Mouse (Mus musculus): ENCODE measurements at regions not wholly inside any gene's neighbourhood (a gene's known extent, or its start where the extent isn't known, plus 50 kb on each side); places are given as distances from the start of the nearest gene placed in this dataset.

GRCm38 (mm10) chr2:148148272-148148671, 101.5 kb upstream of the Foxa2 start:
- no peak overlapping the region for H3K4me2 ChIP-seq (replicated peaks; ENCODE audit: low read depth, low read length)
- no peaks in the 10 kb centered on the region for H3K4me1 ChIP-seq (ENCODE audit: insufficient read depth, low read depth, low read length)
- no peak overlapping the region for H3K27ac ChIP-seq (ENCODE audit: low read length)
- no peaks in the 10 kb centered on the region for H3K9me3 ChIP-seq (ENCODE audit: low read length)
- ATAC-seq (peak; percentile 59), DNase-seq (ENCODE audit: low spot score) (peak; percentile 29)
- no peak for TF ChIP-seq CTCF (IDR thresholded peaks at IDR 0.05)
- TF ChIP-seq EP300 (IDR thresholded peaks at IDR 0.05) = no peak
- no peaks in the 10 kb centered on the region for H3K27me3 ChIP-seq (replicated peaks; ENCODE audit: insufficient read depth, low read length)
- H3K36me3 ChIP-seq (ENCODE audit: insufficient read depth, low read length) = no peaks in the 10 kb centered on the region
- H3K9ac ChIP-seq (replicated peaks; ENCODE audit: low read depth) = no peak overlapping the region
- no peak overlapping the region for H3K4me3 ChIP-seq (ENCODE audit: low read depth, low read length)

GRCm38 (mm10) chr2:148149426-148149825, 102.7 kb upstream of the Foxa2 start:
- Histone ChIP-seq H3K9ac (replicated peaks; ENCODE audit: low read depth) (no peak overlapping the region), H3K4me3 (ENCODE audit: low read depth, low read length) (no peak overlapping the region), H3K27ac (ENCODE audit: low read length) (no peak overlapping the region), H3K4me2 (replicated peaks; ENCODE audit: low read depth, low read length) (no peak overlapping the region), H3K9me3 (ENCODE audit: low read length) (no peaks in the 10 kb centered on the region), H3K27me3 (replicated peaks; ENCODE audit: insufficient read depth, low read length) (no peaks in the 10 kb centered on the region), H3K36me3 (ENCODE audit: insufficient read depth, low read length) (no peaks in the 10 kb centered on the region), H3K4me1 (ENCODE audit: insufficient read depth, low read depth, low read length) (no peaks in the 10 kb centered on the region)
- WGBS = 52% methylated on average over 1 of the region's 1 CpGs
- ATAC-seq (peak; percentile 58), DNase-seq (ENCODE audit: low spot score) (peak; percentile 37)
- no peak for TF ChIP-seq CTCF (IDR thresholded peaks at IDR 0.05)
- peak; percentile 90 for TF ChIP-seq EP300 (IDR thresholded peaks at IDR 0.05)

GRCm38 (mm10) chr2:148153513-148154271, 106.9 kb upstream of the Foxa2 start:
- H3K27ac ChIP-seq (ENCODE audit: low read length) = no peak overlapping the region

GRCm38 (mm10) chr2:148156122-148156521, 109.4 kb upstream of the Foxa2 start:
- no peak for TF ChIP-seq EP300 (IDR thresholded peaks at IDR 0.05)
- TF ChIP-seq CTCF (IDR thresholded peaks at IDR 0.05) = no peak
- Histone ChIP-seq H3K27me3 (replicated peaks; ENCODE audit: insufficient read depth, low read length) (no peaks in the 10 kb centered on the region), H3K9me3 (ENCODE audit: low read length) (no peaks in the 10 kb centered on the region), H3K27ac (ENCODE audit: low read length) (no peak overlapping the region), H3K36me3 (ENCODE audit: insufficient read depth, low read length) (no peaks in the 10 kb centered on the region), H3K9ac (replicated peaks; ENCODE audit: low read depth) (no peak overlapping the region), H3K4me3 (ENCODE audit: low read depth, low read length) (no peak overlapping the region), H3K4me1 (ENCODE audit: insufficient read depth, low read depth, low read length) (no peaks in the 10 kb centered on the region), H3K4me2 (replicated peaks; ENCODE audit: low read depth, low read length) (no peak overlapping the region)
- DNase-seq (ENCODE audit: low spot score) (no peak), ATAC-seq (no peak)
- WGBS = 59% methylated on average over 2 of the region's 2 CpGs

More at GRCm38 (mm10) chr2:148153513-148154271, 106.9 kb upstream of the Foxa2 start:
- H3K36me3 ChIP-seq (ENCODE audit: insufficient read depth, low read length) = no peaks in the 10 kb centered on the region
- no peak overlapping the region for H3K4me3 ChIP-seq (ENCODE audit: low read depth, low read length)
- peak; percentile 81 for ATAC-seq
- WGBS = 57% methylated on average over 6 of the region's 6 CpGs
- H3K4me1 ChIP-seq (ENCODE audit: insufficient read depth, low read depth, low read length) = no peaks in the 10 kb centered on the region
- H3K9me3 ChIP-seq (ENCODE audit: low read length) = no peaks in the 10 kb centered on the region
- H3K27me3 ChIP-seq (replicated peaks; ENCODE audit: insufficient read depth, low read length) = no peaks in the 10 kb centered on the region
- peak; percentile 69 for TF ChIP-seq EP300 (IDR thresholded peaks at IDR 0.05)
- TF ChIP-seq CTCF (IDR thresholded peaks at IDR 0.05) = no peak
- DNase-seq (ENCODE audit: low spot score) = peak; percentile 77
- no peak overlapping the region for H3K9ac ChIP-seq (replicated peaks; ENCODE audit: low read depth)
- no peak overlapping the region for H3K4me2 ChIP-seq (replicated peaks; ENCODE audit: low read depth, low read length)

GRCm38 (mm10) chr2:148159028-148159600, 112.3 kb upstream of the Foxa2 start:
- no peak overlapping the region for H3K9ac ChIP-seq (replicated peaks; ENCODE audit: low read depth)
- no peaks in the 10 kb centered on the region for H3K27me3 ChIP-seq (replicated peaks; ENCODE audit: insufficient read depth, low read length)
- H3K9me3 ChIP-seq (ENCODE audit: low read length) = no peaks in the 10 kb centered on the region
- no peaks in the 10 kb centered on the region for H3K36me3 ChIP-seq (ENCODE audit: insufficient read depth, low read length)
- 66% methylated on average over 8 of the region's 8 CpGs for WGBS
- ATAC-seq (no peak), DNase-seq (ENCODE audit: low spot score) (no peak)
- TF ChIP-seq CTCF (IDR thresholded peaks at IDR 0.05) (no peak), EP300 (IDR thresholded peaks at IDR 0.05) (no peak)
- H3K4me1 ChIP-seq (ENCODE audit: insufficient read depth, low read depth, low read length) = no peaks in the 10 kb centered on the region
- no peak overlapping the region for H3K4me2 ChIP-seq (replicated peaks; ENCODE audit: low read depth, low read length)
- H3K4me3 ChIP-seq (ENCODE audit: low read depth, low read length) = no peak overlapping the region
- H3K27ac ChIP-seq (ENCODE audit: low read length) = no peak overlapping the region

- DNase-seq (ENCODE audit: low spot score) = no peak
Observed at GRCm38 (mm10) chr2:148160997-148161396, 114.2 kb upstream of the Foxa2 start.

More at GRCm38 (mm10) chr2:148160997-148161396, 114.2 kb upstream of the Foxa2 start:
- 92% methylated on average over 12 of the region's 12 CpGs for WGBS
- ATAC-seq = no peak
- TF ChIP-seq CTCF (IDR thresholded peaks at IDR 0.05) = no peak
- H3K4me1 ChIP-seq (ENCODE audit: insufficient read depth, low read depth, low read length) = no peaks in the 10 kb centered on the region
- H3K9ac ChIP-seq (replicated peaks; ENCODE audit: low read depth) = no peak overlapping the region
- H3K27ac ChIP-seq (ENCODE audit: low read length) = no peak overlapping the region
- H3K9me3 ChIP-seq (ENCODE audit: low read length) = no peaks in the 10 kb centered on the region
- H3K4me3 ChIP-seq (ENCODE audit: low read depth, low read length) = no peak overlapping the region
- no peak overlapping the region for H3K4me2 ChIP-seq (replicated peaks; ENCODE audit: low read depth, low read length)
- H3K27me3 ChIP-seq (replicated peaks; ENCODE audit: insufficient read depth, low read length) = no peaks in the 10 kb centered on the region
- H3K36me3 ChIP-seq (ENCODE audit: insufficient read depth, low read length) = no peaks in the 10 kb centered on the region
